Mouse (Mus musculus) layer of hippocampus, postnatal 14 days (tissue): ENCODE results near the gene 6430571L13Rik. TPM values are rescaled to one million over a fixed set of nuclear protein-coding genes. Genes with fewer than 3 reads are reported as not detected.
"Not testable (repeated sequence)": the region's sequence is repeated elsewhere in the genome, so short reads cannot be mapped to it uniquely, and the experiment has no call there.

ENCODE experiments used
- DNase-seq, 2 experiments: peaks; one replicate each; pipeline ENCODE4 v3.0.0; 2021 to 2022; ENCODE audit warnings: low spot score in 2 of 2, mixed read lengths in 1 of 2
- total RNA-seq, 2 experiments: library from RNA; stranded (reverse); gene quantifications; 2 replicates each; pipeline ENCODE4 v1.2.3; 2021

6430571L13Rik gene
- total RNA-seq, 2 experiments from 2014 or later = 2.6 to 2.9 TPM

GRCm38 (mm10) chr9:107306673-107307072 is 33.7 kb upstream of the 6430571L13Rik start:
- not testable (repeated sequence) for DNase-seq

DNA sequence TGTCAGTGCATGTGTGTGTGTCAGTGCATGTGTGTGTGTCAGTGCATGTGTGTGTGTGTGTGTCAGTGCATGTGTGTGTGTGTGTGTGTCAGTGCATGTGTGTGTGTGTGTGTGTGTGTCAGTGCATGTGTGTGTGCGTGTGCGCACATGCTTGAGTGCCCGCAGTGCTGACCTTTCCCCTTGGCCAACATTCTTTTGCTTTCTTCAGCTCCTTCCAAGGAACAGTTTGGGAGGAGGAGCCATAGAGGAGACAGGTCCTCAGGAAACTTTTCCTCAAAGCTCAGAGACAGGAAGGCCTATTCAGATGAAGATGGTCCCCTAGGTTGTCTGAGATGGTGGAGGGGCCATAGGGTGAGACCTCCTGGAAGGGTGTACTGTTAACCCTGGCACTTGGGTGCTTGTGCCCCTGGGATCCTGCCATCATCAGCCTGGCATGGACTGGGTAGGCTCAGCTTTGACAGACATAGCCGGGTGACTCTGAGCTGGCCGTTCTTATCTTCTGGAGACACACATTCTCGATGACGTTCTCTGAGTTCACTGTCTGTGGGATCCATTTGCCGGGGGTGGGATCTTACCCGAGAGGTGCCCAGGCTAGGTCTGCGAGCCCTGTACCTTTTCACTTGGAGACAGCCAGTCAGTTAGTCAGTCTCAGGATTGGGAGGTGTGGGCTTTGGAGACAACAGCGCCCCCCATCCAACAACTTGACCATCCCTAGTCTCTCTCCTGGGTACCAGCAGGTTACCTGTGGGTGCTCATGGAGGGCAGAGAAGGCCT is 33.1 kb upstream of the 6430571L13Rik start:
- no peak for DNase-seq

GRCm38 (mm10) chr9:107307886-107308285 is 32.5 kb upstream of the 6430571L13Rik start:
- DNase-seq = no peak

GRCm38 (mm10) chr9:107308346-107309000 is 31.9 kb upstream of the 6430571L13Rik start:
- DNase-seq = no peak

DNA sequence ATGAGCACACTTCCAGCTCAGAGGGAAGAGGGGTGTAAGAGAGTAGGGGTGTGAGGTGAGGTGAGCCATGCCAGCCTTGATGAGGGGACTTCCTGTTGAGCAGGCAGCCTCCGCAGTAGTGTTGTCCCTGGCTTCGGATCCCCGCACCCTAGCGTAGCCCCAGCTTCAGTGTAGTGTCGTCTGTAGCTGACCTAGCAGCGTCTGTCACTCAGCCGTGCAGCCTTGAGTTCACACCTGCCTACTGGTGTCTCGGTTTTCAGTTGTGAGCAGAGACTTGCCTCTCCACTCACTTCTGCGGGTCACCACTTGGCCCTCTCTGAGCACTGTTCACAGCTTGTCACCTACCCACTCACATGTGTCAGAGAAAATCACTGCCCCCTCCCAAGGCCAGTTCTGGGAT is 31.2 kb upstream of the 6430571L13Rik start:
- DNase-seq = no peak

GRCm38 (mm10) chr9:107309600-107309999 is 30.8 kb upstream of the 6430571L13Rik start:
- no peak for DNase-seq

GRCm38 (mm10) chr9:107312811-107313584 is 27.4 kb upstream of the 6430571L13Rik start:
- DNase-seq = no peak

DNA sequence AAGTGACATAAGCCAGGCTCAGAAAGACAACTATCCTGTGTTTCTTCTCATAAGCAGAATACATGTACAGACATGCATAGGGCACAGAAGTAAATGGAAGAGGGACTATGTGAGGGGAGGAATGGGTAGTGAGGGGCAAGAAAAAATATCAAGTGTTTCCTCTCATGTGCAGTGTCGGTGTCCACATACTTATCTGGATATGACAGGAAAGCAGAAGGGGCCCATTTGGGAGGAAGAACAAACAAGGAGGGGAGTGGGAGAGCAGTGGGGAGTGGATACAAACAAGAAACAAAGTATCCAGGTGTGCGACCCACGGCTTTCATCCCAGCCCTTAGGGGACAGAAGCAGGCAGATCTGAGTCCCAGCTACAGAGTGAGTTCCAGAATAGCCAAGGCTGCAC is 26.5 kb upstream of the 6430571L13Rik start:
- no peak for DNase-seq

- DNase-seq = no peak
These were observed 24.6 kb upstream of the 6430571L13Rik start for GRCm38 (mm10) chr9:107315791-107316190.

DNA sequence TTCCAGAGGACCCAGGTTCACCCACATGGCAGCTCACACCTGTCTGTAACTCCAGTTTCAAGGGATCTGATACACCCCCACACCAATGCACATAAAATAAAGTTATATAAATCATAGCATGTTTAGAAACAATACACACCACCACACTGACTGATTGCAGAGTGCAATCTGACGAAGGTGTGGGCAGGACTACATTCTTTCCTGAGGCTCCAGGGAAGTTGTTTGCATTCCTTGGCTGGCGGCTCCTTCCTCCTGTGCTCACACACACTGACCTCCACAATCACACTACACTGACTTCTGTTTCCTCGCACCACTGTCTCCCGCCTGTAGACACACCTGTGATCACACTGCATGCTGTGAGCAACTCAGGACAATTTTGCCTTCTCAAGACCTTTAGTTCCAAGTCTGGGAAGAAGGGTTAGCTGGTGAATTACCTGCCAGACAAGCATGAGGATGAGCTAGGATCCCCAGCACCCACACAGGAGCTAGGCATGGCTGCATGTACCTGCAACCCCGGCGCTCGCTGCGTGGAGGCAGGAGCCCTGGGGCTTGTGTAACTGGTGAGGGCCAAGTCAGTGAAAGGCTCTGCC is 17.8 kb upstream of the 6430571L13Rik start:
- no peak for DNase-seq

DNA sequence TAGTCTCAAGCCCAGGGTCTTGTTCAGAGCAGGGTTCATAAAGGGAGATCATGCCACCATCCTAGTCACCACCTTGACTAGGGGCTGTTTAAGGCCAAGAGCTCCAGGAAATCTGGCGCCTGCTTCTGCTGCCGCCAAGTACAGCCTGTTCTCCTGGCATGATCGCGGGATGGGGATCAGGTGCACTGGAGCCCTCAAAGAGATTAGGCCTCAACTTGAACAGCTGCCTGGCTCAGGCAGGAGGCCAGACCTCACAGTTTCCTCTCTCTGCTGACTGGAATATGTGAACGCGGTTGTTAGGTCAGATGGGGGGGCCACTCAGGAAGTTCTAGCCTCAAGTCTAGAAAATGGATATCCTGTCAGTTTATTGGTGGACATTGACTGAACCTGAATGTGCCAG is 16.8 kb upstream of the 6430571L13Rik start:
- DNase-seq = peak; percentile 32 to 76

- no peak for DNase-seq
These were observed 15.4 kb upstream of the 6430571L13Rik start for GRCm38 (mm10) chr9:107324799-107325561.

DNA sequence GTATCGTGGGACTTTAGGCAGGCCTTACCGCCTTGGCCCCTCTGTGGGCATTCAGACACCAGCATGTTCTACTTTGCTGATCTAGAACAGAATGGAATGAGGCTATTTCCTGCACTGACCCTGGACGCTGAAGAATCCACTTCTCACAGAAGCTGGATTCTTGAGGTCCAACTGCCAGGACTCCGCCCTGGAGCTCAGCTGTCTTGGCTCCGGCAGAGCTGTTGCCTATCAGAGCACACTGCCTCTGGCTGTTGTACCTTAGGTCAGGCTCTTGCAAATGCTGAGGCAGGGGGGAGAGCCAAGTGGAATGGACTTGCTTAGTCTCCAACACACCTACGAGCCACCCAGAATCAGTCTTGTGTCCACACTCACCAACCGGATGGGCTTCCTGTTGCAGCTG is 14.5 kb upstream of the 6430571L13Rik start:
- DNase-seq = no peak

DNA sequence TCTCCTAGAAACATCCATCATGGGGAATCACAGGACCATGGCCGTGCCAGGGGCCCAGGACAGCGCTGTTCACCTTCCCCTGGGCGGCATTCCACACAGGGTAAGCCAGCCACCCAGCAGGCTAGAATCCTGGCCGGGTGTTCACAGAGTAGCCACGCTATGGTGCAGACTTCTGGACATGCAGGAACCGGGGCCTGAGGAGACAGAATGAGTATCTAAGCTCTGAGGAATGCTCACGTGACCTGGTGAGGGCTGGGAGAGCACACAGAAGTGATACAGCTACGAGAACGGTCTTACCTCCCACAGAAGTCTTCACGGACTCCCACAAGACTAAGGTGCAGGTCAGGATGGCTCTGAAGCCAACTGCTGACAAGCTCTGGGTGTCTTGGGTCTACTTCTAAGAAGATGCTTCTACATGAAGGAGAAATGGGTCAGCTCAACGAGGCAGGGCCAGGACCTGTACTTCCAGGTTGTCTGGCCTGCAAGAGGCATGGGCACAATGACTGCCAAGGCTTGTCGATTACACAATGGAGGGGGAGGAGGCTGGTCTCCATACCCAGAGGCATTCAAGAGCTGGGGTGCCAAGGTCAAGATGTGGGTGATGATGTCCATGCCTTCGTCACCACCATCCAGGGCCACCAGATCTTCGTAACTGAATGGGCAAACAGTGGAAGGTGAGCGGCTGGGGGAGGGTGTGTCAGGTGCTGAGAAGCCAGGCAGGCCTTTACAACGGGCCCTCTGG is 12.4 kb upstream of the 6430571L13Rik start:
- no peak for DNase-seq

- DNase-seq = no peak
These were observed 9.6 kb upstream of the 6430571L13Rik start for GRCm38 (mm10) chr9:107330791-107331190.

GRCm38 (mm10) chr9:107333686-107334085 is 6.7 kb upstream of the 6430571L13Rik start:
- DNase-seq = no peak

DNA sequence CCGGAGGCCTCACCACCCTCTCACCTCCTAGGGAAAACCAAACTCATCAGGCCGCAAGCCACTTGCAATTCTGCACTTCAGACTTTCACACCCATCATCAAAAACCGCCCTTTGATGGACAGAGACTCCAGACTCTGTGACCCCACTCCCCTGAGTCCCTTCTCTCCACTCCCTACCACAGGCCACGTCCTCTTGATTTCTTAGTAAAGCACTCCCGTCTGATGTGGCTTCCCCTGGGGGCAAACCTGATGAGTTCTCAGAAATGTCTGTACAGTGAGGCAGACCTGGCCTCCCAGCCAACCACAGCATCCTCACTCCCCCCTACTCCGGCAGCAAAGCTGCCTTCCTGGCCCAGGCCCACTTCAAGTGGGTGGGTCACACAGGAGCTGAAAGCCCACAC is 6.0 kb upstream of the 6430571L13Rik start:
- DNase-seq = no peak

GRCm38 (mm10) chr9:107335046-107335445 is 5.4 kb upstream of the 6430571L13Rik start:
- DNase-seq = no peak

- DNase-seq = peak; percentile 47 to 54
These were observed 4.5 kb upstream of the 6430571L13Rik start for GRCm38 (mm10) chr9:107335909-107336308.

- no peak for DNase-seq
These were observed 4.0 kb upstream of the 6430571L13Rik start for GRCm38 (mm10) chr9:107336386-107336785.
